Mouse (Mus musculus) stomach, embryonic 14.5 days (tissue): ENCODE data around the gene Nacc1. TPM values are rescaled to one million over a fixed set of nuclear protein-coding genes. Genes with fewer than 3 reads are reported as not detected.

Experiments used
- ATAC-seq: fragments of 200-750 bp; cut with Nextera tagmentation; 2 replicates; pipeline ENCODE4 v1.8.0; 2017; ENCODE audit warnings: low read depth, moderate TSS enrichment; ENCODE audit not compliant: insufficient number of reproducible peaks, insufficient read depth, low FRiP score
- H3K27ac ChIP-seq: fragments of 300-500 bp; sonication (generic); 2 replicates; pipeline ENCODE4 v1.5.1; 2014; ENCODE audit warnings: mild to moderate bottlenecking, low read length, moderate library complexity, mixed read lengths
- H3K27me3 ChIP-seq: fragments of 300-500 bp; sonication (generic); 2 replicates; pipeline ENCODE4 v1.6.1; 2014; ENCODE audit warnings: low read length, control low read depth, mixed read lengths; ENCODE audit not compliant: control insufficient read depth, insufficient read depth
- H3K36me3 ChIP-seq: fragments of 300-500 bp; sonication (generic); 2 replicates; pipeline ENCODE4 v1.6.1; 2014; ENCODE audit warnings: mild to moderate bottlenecking, control low read depth, low read length, moderate library complexity, mixed read lengths; ENCODE audit not compliant: control insufficient read depth, insufficient read depth
- H3K4me1 ChIP-seq: fragments of 300-500 bp; sonication (generic); 2 replicates; pipeline ENCODE4 v1.6.1; 2014; ENCODE audit warnings: low read length, control low read depth, mixed read lengths; ENCODE audit not compliant: control insufficient read depth, insufficient read depth
- H3K4me2 ChIP-seq: fragments of 300-500 bp; sonication (generic); replicated peaks from 2 replicates; pipeline ENCODE4 v1.6.1; 2014; ENCODE audit warnings: low read depth, low read length, control low read depth
- H3K4me3 ChIP-seq: fragments of 300-500 bp; sonication (generic); 2 replicates; pipeline ENCODE4 v1.5.1; 2014; ENCODE audit warnings: low read depth, low read length, control low read depth
- H3K9ac ChIP-seq: fragments of 300-500 bp; sonication (generic); replicated peaks from 2 replicates; pipeline ENCODE4 v1.6.1; 2014; ENCODE audit warnings: low read depth, mild to moderate bottlenecking, control low read depth, low read length, moderate library complexity, mixed read lengths
- H3K9me3 ChIP-seq: fragments of 300-500 bp; sonication (generic); 2 replicates; pipeline ENCODE4 v1.6.1; 2016; ENCODE audit warnings: low read depth, low read length, control low read depth; ENCODE audit not compliant: control insufficient read depth
- WGBS: fragments of 180-500 bp; shearing (Covaris S2); extraction: QIAGEN DNeasy Blood & Tissue Kit; methylation state at CpG from one replicate; pipeline ENCODE4 v1.1.7; 2014; 5-methylcytosine and 5-hydroxymethylcytosine counted together
- polyA plus RNA-seq: library from polyadenylated mRNA; unstranded; fragments of >200 nt; fragmentation: Nextera tagmentation; extraction: Ambion mirVana; gene quantifications from 2 replicates; pipeline ENCODE4 v1.2.1, GENCODE M21; 2014

Nacc1 gene
- polyA plus RNA-seq, 1 experiment from 2014 or later: 25.7 TPM

DNA sequence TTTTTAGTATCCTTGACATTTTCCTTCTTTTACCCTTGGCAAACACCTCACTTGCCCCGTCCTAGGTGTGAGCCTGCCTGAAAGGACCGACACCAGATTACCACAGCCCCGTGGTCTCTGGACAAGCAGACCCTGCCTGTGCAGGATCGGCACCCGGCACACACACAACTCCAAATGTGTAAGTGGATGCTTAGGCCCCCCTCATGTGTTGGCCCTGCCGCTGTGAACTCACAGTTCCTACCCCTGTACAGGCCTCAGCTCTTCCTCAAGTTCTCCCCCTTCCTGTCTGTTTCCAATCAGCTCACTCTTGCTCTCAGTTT is 34.8 kb upstream of the Nacc1 start:
- Histone ChIP-seq H3K4me3 (no peak overlapping the region), H3K27me3 (no peaks in the 10 kb centered on the region), H3K4me2 (no peak overlapping the region), H3K27ac (peak overlapping the region; percentile 97), H3K36me3 (peaks cover 60% of the 10 kb centered on the region), H3K4me1 (peaks cover 37% of the 10 kb centered on the region), H3K9me3 (no peaks in the 10 kb centered on the region), H3K9ac (peak overlapping the region; percentile 7; the same call in 1 of the 2 replicates)
- 51% methylated on average over 6 of the region's 6 CpGs for WGBS
- no peak for ATAC-seq

DNA sequence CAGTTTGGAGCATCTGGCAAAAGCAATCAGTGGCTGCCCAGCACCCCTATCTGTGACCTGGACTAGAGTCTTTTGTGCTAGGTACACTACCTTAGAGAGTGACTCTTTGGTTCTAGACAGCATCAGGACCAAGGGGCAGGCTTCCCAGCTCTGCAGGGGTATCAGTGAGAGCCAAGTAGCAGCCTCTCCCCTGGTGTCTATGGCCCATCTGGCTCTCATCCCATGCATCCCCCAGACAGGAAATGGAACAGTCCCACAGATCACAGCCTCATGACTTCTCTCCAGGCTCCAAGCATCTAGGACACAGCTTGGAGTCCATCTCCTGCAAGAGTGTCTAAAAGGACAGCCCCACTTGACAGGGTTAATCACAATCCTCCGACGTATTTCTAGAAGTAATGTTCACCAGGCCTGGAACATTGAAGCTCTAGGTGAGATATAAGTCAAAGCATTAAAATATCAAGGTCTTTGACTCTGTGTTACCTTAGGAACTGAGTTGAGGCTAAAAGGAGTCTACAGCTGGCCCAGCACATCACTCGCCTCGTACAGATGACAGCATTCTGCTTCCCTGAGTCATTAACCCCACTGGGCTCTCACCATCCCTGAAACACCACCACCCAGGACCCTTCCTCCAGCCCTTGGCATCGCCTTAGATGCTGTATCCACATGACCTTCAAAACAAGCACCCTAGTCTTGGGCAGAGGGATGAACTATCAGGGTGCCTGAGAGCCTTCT is 31.5 kb upstream of the Nacc1 start:
- Histone ChIP-seq H3K36me3 (peaks cover 49% of the 10 kb centered on the region), H3K27ac (no peak overlapping the region)

DNA sequence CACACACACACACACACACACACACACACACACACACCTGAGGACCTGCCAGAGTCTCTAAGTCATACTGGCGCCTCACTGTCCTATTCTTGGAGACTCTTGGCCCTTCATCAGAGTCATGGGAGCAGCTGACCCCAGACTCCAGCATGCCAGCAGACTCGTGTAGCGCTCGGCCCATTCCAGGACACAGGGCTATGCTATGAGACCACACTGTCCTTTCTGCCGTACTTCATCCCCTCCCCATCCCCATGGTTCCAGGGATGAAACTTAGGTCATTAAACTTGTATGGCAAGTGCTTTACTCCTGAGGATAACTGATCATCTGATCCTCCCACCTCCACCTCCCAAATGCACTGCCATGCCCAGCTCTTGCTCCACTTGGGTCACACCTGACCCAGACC is 30.8 kb upstream of the Nacc1 start:
- ATAC-seq: no peak
- peaks cover 51% of the 10 kb centered on the region for H3K36me3 ChIP-seq
- H3K9me3 ChIP-seq: no peaks in the 10 kb centered on the region
- H3K4me1 ChIP-seq: peaks cover 23% of the 10 kb centered on the region
- H3K4me2 ChIP-seq: no peak overlapping the region
- no peak overlapping the region for H3K27ac ChIP-seq
- 82% methylated on average over 5 of the region's 5 CpGs for WGBS
- no peak overlapping the region for H3K9ac ChIP-seq
- peaks cover 2% of the 10 kb centered on the region; the same call in 1 of the 2 replicates for H3K27me3 ChIP-seq
- no peak overlapping the region for H3K4me3 ChIP-seq

More for the DNA sequence above, 31.5 kb upstream of the Nacc1 start:
- Histone ChIP-seq H3K4me3 (no peak overlapping the region), H3K27me3 (peaks cover 2% of the 10 kb centered on the region; the same call in 1 of the 2 replicates), H3K9me3 (no peaks in the 10 kb centered on the region), H3K9ac (no peak overlapping the region), H3K4me2 (no peak overlapping the region), H3K4me1 (peaks cover 23% of the 10 kb centered on the region)
- 68% methylated on average over 5 of the region's 5 CpGs for WGBS
- ATAC-seq: no peak

DNA sequence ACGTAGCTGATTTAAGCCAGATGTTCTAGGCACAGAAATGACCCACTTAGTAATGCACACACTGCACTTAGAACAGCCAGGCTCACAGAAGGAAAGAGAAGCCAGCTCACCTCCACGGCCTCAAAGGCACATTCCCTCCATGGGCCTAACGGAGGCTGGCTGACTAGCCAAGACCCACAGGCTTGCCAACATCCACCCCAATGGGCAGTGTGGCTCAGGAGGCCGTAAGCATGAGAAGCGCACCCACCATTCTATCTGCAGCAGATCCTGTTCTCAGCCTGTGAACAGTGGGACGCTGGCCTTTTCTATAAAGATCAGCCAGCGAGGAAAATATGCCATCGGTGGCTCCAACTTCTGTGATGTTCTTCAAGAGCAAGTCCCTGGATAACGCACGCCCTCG is 29.1 kb upstream of the Nacc1 start:
- 90% methylated on average over 11 of the region's 11 CpGs for WGBS
- H3K9me3 ChIP-seq: no peaks in the 10 kb centered on the region
- peaks cover 24% of the 10 kb centered on the region for H3K4me1 ChIP-seq
- H3K4me2 ChIP-seq: no peak overlapping the region
- peaks cover 51% of the 10 kb centered on the region for H3K36me3 ChIP-seq
- no peak for ATAC-seq
- H3K4me3 ChIP-seq: no peak overlapping the region
- H3K9ac ChIP-seq: no peak overlapping the region
- peaks cover 2% of the 10 kb centered on the region; the same call in 1 of the 2 replicates for H3K27me3 ChIP-seq
- no peak overlapping the region for H3K27ac ChIP-seq

DNA sequence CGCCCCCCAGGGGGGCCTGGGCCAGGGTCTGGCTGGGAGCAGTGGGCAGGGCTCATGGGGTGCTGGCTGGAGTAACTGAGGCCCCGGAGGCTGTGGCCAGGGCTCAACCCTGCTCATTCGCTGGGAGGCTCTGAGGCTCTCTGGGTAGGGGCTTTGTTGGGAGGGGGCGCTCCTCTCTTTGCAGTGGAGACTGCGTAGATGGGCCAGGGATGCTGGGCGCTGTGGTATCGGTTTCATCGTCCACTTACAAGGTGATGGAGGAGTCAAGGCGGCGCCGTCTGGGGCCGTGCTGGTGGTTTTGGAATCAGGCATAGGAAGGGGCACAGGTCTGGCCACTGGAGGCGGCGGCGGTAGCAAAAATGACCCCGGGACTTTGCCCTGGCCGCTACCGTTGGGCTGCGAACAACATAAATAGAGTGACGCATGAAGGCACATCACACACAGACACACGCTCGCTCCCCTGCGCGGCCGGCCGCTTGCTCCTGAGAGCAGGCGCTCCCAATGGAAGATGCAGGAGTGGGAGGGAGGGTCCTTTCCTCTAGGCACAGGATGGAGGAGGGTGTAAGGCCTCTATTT is 28.3 kb upstream of the Nacc1 start:
- peaks cover 31% of the 10 kb centered on the region for H3K4me1 ChIP-seq
- no peak for ATAC-seq
- H3K36me3 ChIP-seq: peaks cover 43% of the 10 kb centered on the region
- no peaks in the 10 kb centered on the region for H3K9me3 ChIP-seq
- H3K4me2 ChIP-seq: no peak overlapping the region
- H3K9ac ChIP-seq: no peak overlapping the region
- peaks cover 2% of the 10 kb centered on the region; the same call in 1 of the 2 replicates for H3K27me3 ChIP-seq
- H3K4me3 ChIP-seq: no peak overlapping the region
- H3K27ac ChIP-seq: no peak overlapping the region
- WGBS: 23% methylated on average over 27 of the region's 27 CpGs

DNA sequence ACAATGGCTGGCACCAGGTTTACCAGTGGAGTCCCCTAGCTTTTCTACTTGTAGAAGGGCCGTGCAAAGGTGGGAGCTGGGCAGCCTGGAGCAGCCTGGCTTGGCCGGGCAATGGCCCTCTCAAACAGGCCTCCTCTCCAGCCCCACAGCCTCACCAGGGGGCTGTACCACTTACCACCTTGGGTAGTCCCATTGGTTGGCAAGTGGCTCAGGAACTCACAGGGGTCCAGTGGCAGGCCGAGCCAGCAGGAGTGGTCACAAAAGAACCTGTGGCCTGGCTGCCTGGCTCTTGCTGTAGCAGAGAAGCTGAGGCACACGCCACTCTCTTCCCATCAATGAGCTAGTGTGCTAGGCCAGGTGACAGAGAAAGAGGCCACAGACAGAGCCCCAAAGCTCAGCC is 26.5 kb upstream of the Nacc1 start:
- Histone ChIP-seq H3K9ac (peak overlapping the region; percentile 18; the same call in 1 of the 2 replicates), H3K36me3 (peaks cover 26% of the 10 kb centered on the region), H3K4me1 (peaks cover 37% of the 10 kb centered on the region), H3K27me3 (peaks cover 2% of the 10 kb centered on the region; the same call in 1 of the 2 replicates), H3K4me2 (no peak overlapping the region), H3K4me3 (no peak overlapping the region), H3K27ac (peak overlapping the region; percentile 83), H3K9me3 (no peaks in the 10 kb centered on the region)
- WGBS: 77% methylated on average over 4 of the region's 4 CpGs
- ATAC-seq: no peak

DNA sequence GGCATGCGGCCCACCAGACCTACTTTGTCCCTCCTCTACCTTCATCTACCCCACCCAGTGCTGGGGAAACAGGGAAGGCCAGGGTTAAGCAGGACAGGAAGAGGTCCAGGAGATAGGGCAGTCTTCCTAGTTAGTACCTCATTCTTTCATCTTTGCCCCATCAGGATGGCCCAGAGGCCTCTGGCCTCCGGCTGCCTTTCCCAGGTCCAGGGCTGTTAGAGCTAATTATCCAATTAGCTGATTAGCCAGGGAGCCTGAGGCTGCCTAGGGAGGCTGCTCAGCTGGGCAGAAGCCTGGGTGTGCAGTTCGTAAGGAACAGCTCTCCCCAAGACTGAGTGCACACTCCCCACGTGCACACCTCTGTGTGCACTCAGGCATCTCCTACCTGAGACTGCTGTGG is 25.7 kb upstream of the Nacc1 start:
- H3K9me3 ChIP-seq: no peaks in the 10 kb centered on the region
- peak overlapping the region; percentile 83 for H3K27ac ChIP-seq
- peaks cover 42% of the 10 kb centered on the region for H3K4me1 ChIP-seq
- peak overlapping the region; percentile 18; the same call in 1 of the 2 replicates for H3K9ac ChIP-seq
- H3K4me2 ChIP-seq: 0 out of 2 replicates have a peak overlapping the region, but pooled peaks have one; percentile 4
- peaks cover 19% of the 10 kb centered on the region for H3K36me3 ChIP-seq
- no peak for ATAC-seq
- peaks cover 2% of the 10 kb centered on the region; the same call in 1 of the 2 replicates for H3K27me3 ChIP-seq
- WGBS: 67% methylated on average over 4 of the region's 4 CpGs
- H3K4me3 ChIP-seq: no peak overlapping the region

DNA sequence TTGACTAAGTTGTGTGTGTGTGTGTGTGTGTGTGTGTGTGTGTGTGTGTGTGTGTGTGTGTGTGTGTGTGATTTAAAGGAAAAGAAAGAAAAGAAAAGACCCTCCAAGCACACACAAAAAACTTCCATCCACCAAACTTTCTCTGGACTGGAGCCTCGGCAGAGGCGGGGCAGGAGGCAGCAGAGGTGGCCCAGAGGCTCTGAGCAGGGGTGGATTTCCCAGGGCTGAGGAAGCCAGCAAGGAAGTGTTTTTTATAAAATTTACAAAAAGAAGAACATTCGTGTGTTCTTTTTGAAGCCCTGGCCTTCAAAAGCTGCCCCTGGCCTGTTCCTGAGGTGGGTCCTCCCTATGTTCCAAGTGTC is 25.1 kb upstream of the Nacc1 start:
- peaks cover 42% of the 10 kb centered on the region for H3K4me1 ChIP-seq
- peak overlapping the region; percentile 83 for H3K27ac ChIP-seq
- H3K4me2 ChIP-seq: peak overlapping the region; percentile 33; the same call in 1 of the 2 replicates
- H3K4me3 ChIP-seq: no peak overlapping the region
- 20% methylated on average over 3 of the region's 3 CpGs for WGBS
- peaks cover 19% of the 10 kb centered on the region for H3K36me3 ChIP-seq
- H3K9me3 ChIP-seq: no peaks in the 10 kb centered on the region
- peaks cover 8% of the 10 kb centered on the region for H3K27me3 ChIP-seq
- no peak overlapping the region for H3K9ac ChIP-seq
- ATAC-seq: 0 out of 2 replicates have a peak, but pooled peaks have one; percentile 4
